Mouse (Mus musculus) macrophage (primary cell): Measurements from ENCODE around the gene Ccp110. TPM values are rescaled to one million over a fixed set of nuclear protein-coding genes. Genes with fewer than 3 reads are reported as not detected.

Experiments used
- H3K27ac ChIP-seq: fragments of 350-480 bp; formaldehyde crosslinking; 2 replicates; pipeline ENCODE4 v1.9.0; 2021
- H3K36me3 ChIP-seq: fragments of 350-480 bp; formaldehyde crosslinking; 2 replicates; pipeline ENCODE4 v1.9.0; 2021; ENCODE audit errors: inconsistent target
- H3K4me3 ChIP-seq: fragments of 350-480 bp; formaldehyde crosslinking; 2 replicates; pipeline ENCODE4 v1.9.0; 2021; ENCODE audit errors: inconsistent target
- H3K79me2 ChIP-seq: fragments of 350-480 bp; formaldehyde crosslinking; 2 replicates; pipeline ENCODE4 v1.9.0; 2021; ENCODE audit errors: inconsistent target
- WGBS: methylation state at CpG from one replicate; pipeline ENCODE4 v1.1.7; 2026; ENCODE audit warnings: inconsistent platforms; ENCODE audit not compliant: missing documents; 5-methylcytosine and 5-hydroxymethylcytosine counted together
- polyA plus RNA-seq: library from polyadenylated mRNA; stranded (reverse); fragments of 250-400 nt; gene quantifications from 3 replicates; pipeline ENCODE4 v1.2.4, GENCODE M21; 2018; ENCODE audit warnings: inconsistent platforms

Ccp110 gene
- polyA plus RNA-seq, 1 experiment from 2014 or later, result 3.7 TPM

- WGBS, result 83% methylated on average over 6 of the region's 6 CpGs
- H3K27ac ChIP-seq, result no peak overlapping the region
- H3K79me2 ChIP-seq, result peaks cover 35% of the 10 kb centered on the region
- no peak overlapping the region for H3K4me3 ChIP-seq
- H3K36me3 ChIP-seq, result no peaks in the 10 kb centered on the region
Measured at GRCm38 (mm10) chr7:118706051-118706450, 6.3 kb upstream of the Ccp110 start.

DNA sequence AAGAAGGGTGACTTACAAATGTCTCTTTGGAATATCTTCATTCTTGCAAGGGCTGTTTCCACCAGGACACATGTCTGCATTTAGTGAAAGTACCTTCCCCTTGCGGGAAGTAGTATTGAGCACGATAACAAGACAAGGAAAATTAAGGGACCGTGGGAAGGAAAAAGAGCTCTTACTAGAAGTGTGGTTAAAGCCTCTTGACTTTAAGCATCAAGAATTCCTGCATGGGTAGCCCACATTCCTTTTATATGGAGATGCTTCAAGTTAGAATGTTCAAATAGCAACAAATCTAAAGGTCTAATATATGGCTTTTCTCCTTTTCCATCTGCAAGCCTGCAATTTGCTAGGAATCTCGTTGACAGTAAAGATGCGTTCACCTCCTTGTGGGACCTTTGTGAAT lies 5.9 kb upstream of the Ccp110 start:
- no peaks in the 10 kb centered on the region for H3K36me3 ChIP-seq
- no peak overlapping the region for H3K4me3 ChIP-seq
- WGBS, result 91% methylated on average over 5 of the region's 5 CpGs
- no peak overlapping the region for H3K27ac ChIP-seq
- peaks cover 31% of the 10 kb centered on the region for H3K79me2 ChIP-seq

DNA sequence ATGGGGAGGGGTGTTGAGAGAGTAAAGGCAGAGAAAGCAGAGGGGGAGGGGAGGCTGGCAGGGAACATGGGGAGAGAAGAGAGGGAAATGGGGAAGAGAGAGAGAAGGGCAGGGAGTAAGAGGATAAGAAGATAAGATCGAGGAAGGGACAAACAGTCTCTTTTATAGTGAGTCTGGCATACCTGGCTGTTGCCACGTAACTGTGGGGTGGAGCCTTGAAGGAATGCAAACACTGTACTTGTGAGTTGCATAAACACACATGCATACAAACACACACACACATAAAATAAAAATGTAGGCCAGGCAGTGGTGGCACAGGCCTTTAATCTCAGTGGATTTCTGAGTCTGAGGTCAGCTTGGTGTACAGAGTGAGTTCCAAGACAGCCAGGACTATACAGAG lies 5.1 kb upstream of the Ccp110 start:
- Histone ChIP-seq H3K27ac (no peak overlapping the region), H3K4me3 (no peak overlapping the region), H3K36me3 (no peaks in the 10 kb centered on the region), H3K79me2 (peaks cover 23% of the 10 kb centered on the region; the same call in 1 of the 2 replicates)
- 80% methylated on average over 1 of the region's 2 CpGs for WGBS

DNA sequence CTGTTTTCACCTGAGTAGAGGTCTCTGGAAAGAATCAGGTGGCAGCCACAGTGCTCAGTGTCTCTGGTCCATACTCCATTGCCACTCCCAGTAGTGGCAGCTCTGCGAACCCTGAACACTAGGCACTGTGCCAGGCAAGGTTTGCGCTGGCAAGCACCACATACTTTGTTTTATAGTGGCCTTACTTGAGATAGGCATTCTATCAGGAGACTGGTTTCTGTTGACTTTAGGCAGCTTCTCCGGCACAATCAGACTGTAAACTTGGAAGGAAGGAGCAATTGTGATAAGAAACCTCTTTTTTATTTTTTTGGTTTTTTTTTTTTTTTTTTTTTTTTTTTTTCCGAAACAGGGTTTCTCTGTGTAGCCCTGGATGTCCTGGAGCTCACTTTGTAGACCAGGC lies 4.3 kb upstream of the Ccp110 start:
- 95% methylated on average over 3 of the region's 4 CpGs for WGBS
- no peaks in the 10 kb centered on the region for H3K36me3 ChIP-seq
- no peak overlapping the region for H3K4me3 ChIP-seq
- no peak overlapping the region for H3K27ac ChIP-seq
- peaks cover 19% of the 10 kb centered on the region; the same call in 1 of the 2 replicates for H3K79me2 ChIP-seq

GRCm38 (mm10) chr7:118710776-118711175 lies 1.6 kb upstream of the Ccp110 start:
- 90% methylated on average over 3 of the region's 5 CpGs for WGBS
- Histone ChIP-seq H3K79me2 (no peaks in the 10 kb centered on the region), H3K4me3 (no peak overlapping the region), H3K36me3 (no peaks in the 10 kb centered on the region), H3K27ac (no peak overlapping the region)

DNA sequence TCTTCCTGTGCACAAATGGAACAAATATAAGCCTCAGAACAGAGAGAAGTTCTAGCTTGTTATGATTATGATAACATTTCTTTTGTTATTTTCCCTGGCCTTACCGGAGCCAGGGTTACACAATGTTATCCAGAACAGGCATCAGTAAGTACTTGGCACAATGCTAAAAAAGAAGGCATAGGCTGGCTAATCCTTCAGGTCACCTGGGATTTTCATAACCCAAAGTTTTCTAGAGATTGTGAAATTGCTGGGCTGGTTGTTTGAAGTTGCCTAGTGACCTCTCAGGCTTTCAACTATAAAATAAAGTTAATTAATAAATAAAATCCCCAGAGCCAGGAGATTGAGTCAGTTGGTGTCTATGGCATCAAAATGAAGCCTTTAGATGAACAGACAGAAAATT lies 2.5 kb downstream of the Ccp110 start:
- 100% methylated on average over 1 of the region's 1 CpGs for WGBS
- Histone ChIP-seq H3K79me2 (no peaks in the 10 kb centered on the region), H3K27ac (no peak overlapping the region), H3K36me3 (no peaks in the 10 kb centered on the region), H3K4me3 (no peak overlapping the region)

DNA sequence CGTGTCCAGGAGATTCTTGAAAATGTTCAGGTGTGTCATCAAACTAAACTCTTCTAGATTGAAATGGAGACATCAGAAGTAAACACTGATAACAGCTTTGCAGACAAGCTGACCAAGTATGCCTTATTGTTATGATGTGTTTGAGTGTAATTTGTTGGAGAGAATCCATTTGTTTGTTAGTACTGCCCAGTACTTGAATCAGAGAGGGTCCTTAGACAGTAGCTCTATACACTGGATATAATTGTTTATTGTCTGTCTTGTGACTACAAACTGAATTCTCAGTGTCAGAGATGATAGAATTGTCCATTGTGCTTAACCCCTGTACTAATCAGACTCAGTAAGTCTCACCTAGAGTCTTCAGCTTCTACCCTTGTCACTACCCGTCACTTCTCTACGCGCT lies 5.7 kb downstream of the Ccp110 start:
- no peak overlapping the region for H3K27ac ChIP-seq
- 95% methylated on average over 4 of the region's 4 CpGs for WGBS
- no peak overlapping the region for H3K4me3 ChIP-seq
- no peaks in the 10 kb centered on the region for H3K79me2 ChIP-seq
- H3K36me3 ChIP-seq, result no peaks in the 10 kb centered on the region

GRCm38 (mm10) chr7:118723927-118724326 lies 11.6 kb downstream of the Ccp110 start:
- H3K36me3 ChIP-seq, result no peaks in the 10 kb centered on the region
- H3K4me3 ChIP-seq, result no peak overlapping the region
- no peak overlapping the region for H3K27ac ChIP-seq
- no peaks in the 10 kb centered on the region for H3K79me2 ChIP-seq
- WGBS, result 96% methylated on average over 9 of the region's 9 CpGs

DNA sequence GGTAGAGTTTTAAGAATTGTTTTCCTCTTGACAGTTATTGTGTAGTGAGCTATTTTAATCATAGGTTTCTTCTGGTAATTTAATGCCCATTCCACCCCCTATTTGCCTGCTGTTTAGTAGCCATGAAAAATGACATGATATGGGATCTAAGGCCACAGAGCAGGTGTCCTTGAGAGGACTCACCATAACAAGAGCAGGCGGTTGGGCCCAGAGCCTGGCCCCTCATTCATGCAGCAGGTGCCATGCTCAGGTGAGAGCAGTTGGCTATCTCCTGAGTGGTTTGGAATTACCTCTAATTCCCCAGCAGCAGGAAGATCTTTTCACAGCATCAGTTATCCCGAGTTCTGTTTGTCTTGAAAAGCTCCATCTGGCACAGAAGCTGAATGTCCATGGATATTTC lies 13.1 kb downstream of the Ccp110 start:
- WGBS, result 94% methylated on average over 2 of the region's 2 CpGs
- no peak overlapping the region for H3K27ac ChIP-seq
- no peaks in the 10 kb centered on the region for H3K36me3 ChIP-seq

DNA sequence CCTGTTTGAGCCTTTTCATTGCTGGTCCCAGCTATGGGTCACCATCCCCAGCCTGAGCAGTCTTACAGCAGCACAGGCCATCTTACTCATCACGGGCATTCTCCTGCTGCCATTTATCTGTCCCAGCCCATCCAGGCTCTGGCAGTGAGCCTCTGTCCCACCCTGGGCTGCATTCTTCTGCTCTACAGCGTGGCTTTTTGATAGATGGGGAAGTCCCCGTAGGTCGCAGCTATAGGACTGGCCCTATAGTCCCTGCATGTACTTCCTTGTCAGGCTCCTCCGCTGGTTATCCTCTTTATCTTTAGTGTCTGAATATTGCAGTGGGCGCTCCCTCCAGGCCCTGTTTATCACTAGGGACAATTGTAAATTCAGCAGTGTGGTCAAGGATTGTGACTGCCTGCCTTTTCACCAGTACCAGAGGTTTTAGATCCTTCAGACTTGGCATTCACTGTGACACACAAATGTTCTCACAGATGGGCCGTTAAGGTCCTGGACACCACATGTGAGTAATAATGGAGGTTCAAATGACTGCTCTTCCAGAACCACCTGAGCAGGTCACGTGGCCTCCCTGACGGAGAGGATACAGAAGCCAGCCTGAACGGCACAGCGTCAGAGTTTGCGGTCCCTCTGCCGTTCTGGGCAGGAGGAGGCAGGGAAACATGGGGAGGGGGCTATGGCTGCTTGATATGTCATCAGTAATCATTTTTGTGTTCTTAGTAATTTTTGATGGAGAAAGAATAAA lies 16.7 kb downstream of the Ccp110 start:
- 96% methylated on average over 13 of the region's 13 CpGs for WGBS
- H3K36me3 ChIP-seq, result no peaks in the 10 kb centered on the region
- H3K79me2 ChIP-seq, result no peaks in the 10 kb centered on the region
- H3K27ac ChIP-seq, result no peak overlapping the region
- H3K4me3 ChIP-seq, result no peak overlapping the region

More for the DNA sequence above, 13.1 kb downstream of the Ccp110 start:
- no peaks in the 10 kb centered on the region for H3K79me2 ChIP-seq
- no peak overlapping the region for H3K4me3 ChIP-seq

DNA sequence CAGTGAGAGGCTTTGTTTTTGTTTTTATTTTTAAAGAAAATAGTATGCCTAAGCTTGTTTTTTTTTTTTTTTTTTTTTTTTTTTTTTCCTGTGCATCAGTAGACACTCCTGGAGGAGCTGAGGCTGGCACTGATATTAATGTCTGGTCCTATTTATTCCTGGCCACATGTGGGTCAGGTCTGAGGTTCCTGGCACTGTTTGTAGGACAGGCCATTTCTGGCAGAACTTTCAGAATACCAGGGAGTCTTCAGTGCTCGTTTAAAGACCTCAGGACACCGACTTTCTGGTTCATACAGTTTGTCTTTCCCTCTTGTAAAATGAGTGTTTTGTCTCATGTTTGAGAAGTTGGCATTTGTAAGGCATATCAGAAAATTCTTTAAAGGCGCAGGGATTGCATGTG lies 19.4 kb downstream of the Ccp110 start:
- Histone ChIP-seq H3K36me3 (no peaks in the 10 kb centered on the region), H3K27ac (no peak overlapping the region), H3K79me2 (no peaks in the 10 kb centered on the region), H3K4me3 (no peak overlapping the region)
- 93% methylated on average over 3 of the region's 3 CpGs for WGBS

GRCm38 (mm10) chr7:118733225-118733624 lies 20.9 kb downstream of the Ccp110 start:
- H3K27ac ChIP-seq, result no peak overlapping the region
- no peaks in the 10 kb centered on the region for H3K79me2 ChIP-seq
- no peaks in the 10 kb centered on the region for H3K36me3 ChIP-seq
- 97% methylated on average over 13 of the region's 13 CpGs for WGBS
- H3K4me3 ChIP-seq, result no peak overlapping the region

- H3K4me3 ChIP-seq, result no peak overlapping the region
- peaks cover 32% of the 10 kb centered on the region for H3K79me2 ChIP-seq
- 0 out of 2 replicates have a peak, but pooled peaks cover 5% of the 10 kb centered on the region for H3K36me3 ChIP-seq
- 100% methylated on average over 1 of the region's 1 CpGs for WGBS
- no peak overlapping the region for H3K27ac ChIP-seq
Measured at GRCm38 (mm10) chr7:118738730-118739129, 26.4 kb downstream of the Ccp110 start.

- WGBS, result 2% methylated on average over 16 of the region's 16 CpGs
- peak within 1 kb of the TSS; percentile 96 for H3K4me3 ChIP-seq
- H3K36me3 ChIP-seq, result peaks cover 13% of the 10 kb centered on the region; the same call in 1 of the 2 replicates
- peak within 1 kb of the TSS; percentile 93 for H3K27ac ChIP-seq
- H3K79me2 ChIP-seq, result peaks cover 45% of the 10 kb centered on the region
Measured at GRCm38 (mm10) chr7:118739975-118740531, 27.7 kb downstream of the Ccp110 start, which contains the start of gene Vps35l. Gene Vps35l (plus strand): TSS chr7:118740226.

GRCm38 (mm10) chr7:118740532-118741338 lies 28.4 kb downstream of the Ccp110 start:
- Histone ChIP-seq H3K79me2 (peaks cover 52% of the 10 kb centered on the region), H3K36me3 (peaks cover 19% of the 10 kb centered on the region), H3K4me3 (peak overlapping the region; percentile 96), H3K27ac (peak overlapping the region; percentile 93)
- WGBS, result 3% methylated on average over 41 of the region's 41 CpGs
